Mouse (Mus musculus): ENCODE measurements around the gene Cox19.

Cox19 gene

DNA sequence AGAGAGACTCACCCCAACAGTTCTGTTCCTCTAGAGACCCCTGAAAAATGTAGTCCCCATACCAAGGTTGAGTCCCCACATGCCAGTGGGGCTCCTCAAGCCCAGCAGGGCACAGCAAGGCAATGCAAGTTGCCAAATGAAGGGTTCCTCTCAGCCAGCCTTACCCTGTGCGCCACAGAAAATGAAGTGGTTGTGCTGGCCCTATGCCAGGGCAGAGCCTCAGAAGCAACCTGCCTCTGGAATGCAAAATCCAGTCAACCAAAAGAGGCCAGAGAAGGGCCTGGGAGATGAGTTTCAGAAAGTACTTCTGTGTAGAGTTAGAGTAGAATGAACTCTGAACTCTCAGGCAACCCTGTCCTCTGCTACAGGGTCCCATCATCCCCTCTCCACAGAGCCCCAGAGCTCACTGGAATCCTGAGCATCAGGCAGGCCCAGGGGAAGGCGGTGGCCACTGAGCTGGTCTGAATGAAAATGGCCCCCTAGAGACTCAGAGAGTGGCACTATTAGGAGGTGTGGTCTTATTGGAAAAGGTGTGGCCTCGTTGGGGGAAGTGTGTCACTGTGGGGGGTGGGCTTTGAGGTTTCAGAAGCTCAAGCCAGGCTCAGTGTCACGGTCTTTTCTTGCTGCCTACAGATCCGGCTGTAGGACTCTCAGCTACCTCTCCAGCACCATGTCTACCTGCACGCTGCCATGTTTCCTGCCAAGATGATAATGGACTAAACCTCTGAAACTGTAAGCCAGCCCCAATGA lies 59.2 kb downstream of the Cox19 start:
- DNase-seq = peak; percentile 49 to 63

GRCm38 (mm10) chr5:139290467-139291259 lies 60.6 kb downstream of the Cox19 start:
- no peak for DNase-seq

DNA sequence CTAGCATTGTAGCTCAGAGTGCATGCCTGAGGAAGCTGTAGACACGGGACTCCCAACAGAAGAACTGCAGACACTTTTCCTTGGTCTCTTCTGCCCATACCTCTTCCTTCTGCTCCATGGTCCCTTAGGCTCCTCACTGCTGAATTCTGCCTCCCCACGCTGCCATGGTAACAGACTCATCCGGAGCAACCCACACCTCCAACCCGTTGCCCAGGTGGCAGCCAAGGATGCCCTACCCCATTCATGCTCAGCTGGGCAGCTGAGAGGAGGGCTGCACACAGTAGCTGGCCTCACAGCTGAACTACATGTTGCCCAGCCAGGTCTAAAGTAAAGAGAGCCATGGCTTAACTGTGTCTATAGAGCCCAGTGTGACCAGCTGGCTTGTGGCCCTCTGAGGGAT lies 62.6 kb downstream of the Cox19 start:
- DNase-seq = no peak

DNA sequence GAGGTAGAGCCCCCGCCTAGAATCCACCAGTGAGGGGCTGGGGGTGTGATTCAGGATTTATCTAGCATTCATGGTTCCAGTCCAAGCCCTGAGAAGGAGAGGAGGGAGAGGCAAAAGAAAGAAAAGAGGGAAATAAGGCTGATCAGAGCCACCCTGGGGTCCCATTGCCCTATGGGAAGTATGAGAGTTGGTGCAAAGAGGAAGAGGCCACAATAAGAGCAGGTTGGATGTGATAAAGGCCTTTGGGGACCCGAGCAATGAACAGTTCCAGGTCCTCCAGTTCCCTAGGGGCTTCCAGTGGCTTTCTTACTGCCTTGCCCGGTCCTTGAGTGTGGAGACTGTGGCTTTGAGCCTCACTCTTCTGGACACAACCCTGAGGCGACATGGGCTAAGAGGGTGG lies 63.4 kb downstream of the Cox19 start:
- DNase-seq = no peak

- no peak for DNase-seq
Observed at GRCm38 (mm10) chr5:139287099-139287498, 64.1 kb downstream of the Cox19 start.
